Mouse (Mus musculus) heart, embryonic 11.5 days (tissue): ENCODE data around the gene Eprs. TPM values are rescaled to one million over a fixed set of nuclear protein-coding genes. Genes with fewer than 3 reads are reported as not detected.
"Not testable (repeated sequence)": the region's sequence is repeated elsewhere in the genome, so short reads cannot be mapped to it uniquely, and the experiment has no call there.

Experiments
- ATAC-seq: fragments of 200-750 bp; cut with Nextera tagmentation; replicated peaks from 2 replicates; pipeline ENCODE4 v1.8.0; 2017; ENCODE audit warnings: moderate library complexity; ENCODE audit not compliant: insufficient number of reproducible peaks, low FRiP score, low TSS enrichment
- H3K27ac ChIP-seq: fragments of 300-500 bp; sonication (generic); 2 replicates; pipeline ENCODE4 v1.5.1; 2014; ENCODE audit warnings: mild to moderate bottlenecking, low read depth, low read length
- H3K27me3 ChIP-seq: fragments of 300-500 bp; sonication (generic); 2 replicates; pipeline ENCODE4 v1.6.1; 2014; ENCODE audit warnings: mild to moderate bottlenecking, low read length, mixed read lengths; ENCODE audit not compliant: control insufficient read depth, insufficient read depth
- H3K36me3 ChIP-seq: fragments of 300-500 bp; sonication (generic); 2 replicates; pipeline ENCODE4 v1.6.1; 2014; ENCODE audit warnings: mild to moderate bottlenecking, low read length, moderate library complexity, mixed read lengths; ENCODE audit not compliant: control insufficient read depth, insufficient read depth
- H3K4me1 ChIP-seq: fragments of 300-500 bp; sonication (generic); 2 replicates; pipeline ENCODE4 v1.6.1; 2014; ENCODE audit warnings: low read length; ENCODE audit not compliant: control insufficient read depth, insufficient read depth
- H3K4me2 ChIP-seq: fragments of 300-500 bp; sonication (generic); 2 replicates; pipeline ENCODE4 v1.6.1; 2014; ENCODE audit warnings: mild to moderate bottlenecking, moderate library complexity
- H3K4me3 ChIP-seq: fragments of 300-500 bp; sonication (generic); 2 replicates; pipeline ENCODE4 v1.5.1; 2014; ENCODE audit warnings: low read depth, low read length
- H3K9ac ChIP-seq: fragments of 300-500 bp; sonication (generic); 2 replicates; pipeline ENCODE4 v1.6.1; 2014; ENCODE audit warnings: mild to moderate bottlenecking, low read depth, low read length, moderate library complexity
- H3K9me3 ChIP-seq: fragments of 300-500 bp; sonication (generic); replicated peaks from 2 replicates; pipeline ENCODE4 v1.6.1; 2016; ENCODE audit warnings: low read length; ENCODE audit not compliant: control insufficient read depth
- WGBS: fragments of 180-500 bp; shearing (Covaris S2); extraction: QIAGEN DNeasy Blood & Tissue Kit; methylation state at CpG from one replicate; pipeline ENCODE4 v1.1.7; 2014; ENCODE audit not compliant: insufficient replicate concordance; 5-methylcytosine and 5-hydroxymethylcytosine counted together
- polyA plus RNA-seq: library from polyadenylated mRNA; unstranded; fragments of >200 nt; fragmentation: Nextera tagmentation; extraction: Ambion mirVana; gene quantifications from 2 replicates; pipeline ENCODE4 v1.2.1, GENCODE M21; 2014

Eprs gene
- 111 and 122 TPM in 2 replicates for polyA plus RNA-seq

- H3K9me3 ChIP-seq, result no peaks in the 10 kb centered on the region
- ATAC-seq, result peak; percentile 95
- WGBS, result under 1% methylated on average over 84 of the region's 92 CpGs
Measured at GRCm38 (mm10) chr1:185362677-185363520, at the start of gene Eprs. Gene Eprs, plus strand, starts transcription at chr1:185363044.

DNA sequence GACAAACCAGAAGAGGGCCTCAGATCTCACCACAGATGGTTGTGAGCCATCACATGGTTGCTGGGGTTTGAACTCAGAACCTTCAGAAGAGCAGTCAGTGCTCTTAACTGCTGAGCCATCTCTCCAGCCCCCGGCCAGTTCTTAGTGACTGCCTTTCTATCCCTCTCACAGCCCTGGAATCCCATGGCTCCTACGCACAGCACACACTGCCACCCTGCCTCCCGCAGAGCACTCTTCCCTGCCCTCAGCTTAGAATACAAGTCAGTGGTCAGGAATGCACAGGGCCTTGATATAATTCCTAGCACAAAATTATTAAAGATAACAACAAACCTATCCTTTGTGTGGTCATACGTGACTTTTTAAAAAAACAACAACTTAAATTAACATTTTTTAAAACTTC, 48.3 kb upstream of the Eprs start:
- Histone ChIP-seq H3K4me3 (no peak overlapping the region), H3K4me1 (peaks cover 6% of the 10 kb centered on the region), H3K9ac (no peak overlapping the region), H3K36me3 (peaks cover 16% of the 10 kb centered on the region; the same call in 1 of the 2 replicates), H3K27me3 (no peaks in the 10 kb centered on the region), H3K4me2 (no peak overlapping the region), H3K9me3 (no peaks in the 10 kb centered on the region), H3K27ac (no peak overlapping the region)
- ATAC-seq, result no peak
- WGBS, result 89% methylated on average over 4 of the region's 4 CpGs

More at GRCm38 (mm10) chr1:185362677-185363520, at the start of gene Eprs:
- H3K4me2 ChIP-seq, result peak within 1 kb of the TSS; percentile 81
- peak within 1 kb of the TSS; percentile 93 for H3K27ac ChIP-seq
- peaks cover 13% of the 10 kb centered on the region for H3K4me1 ChIP-seq
- no peaks in the 10 kb centered on the region for H3K27me3 ChIP-seq
- peak within 1 kb of the TSS; percentile 96 for H3K9ac ChIP-seq
- H3K4me3 ChIP-seq, result peak within 1 kb of the TSS; percentile 98
- H3K36me3 ChIP-seq, result no peaks in the 10 kb centered on the region; the same call in 1 of the 2 replicates

- ATAC-seq, result no peak
- no peak overlapping the region for H3K4me3 ChIP-seq
- WGBS, result 87% methylated on average over 16 of the region's 16 CpGs
- no peak overlapping the region for H3K27ac ChIP-seq
- peaks cover 25% of the 10 kb centered on the region for H3K36me3 ChIP-seq
- H3K27me3 ChIP-seq, result no peaks in the 10 kb centered on the region
- no peak overlapping the region for H3K4me2 ChIP-seq
- peaks cover 6% of the 10 kb centered on the region for H3K4me1 ChIP-seq
- no peak overlapping the region for H3K9ac ChIP-seq
- no peaks in the 10 kb centered on the region for H3K9me3 ChIP-seq
Measured at GRCm38 (mm10) chr1:185315846-185316568, 46.8 kb upstream of the Eprs start.

GRCm38 (mm10) chr1:185327754-185328345, 35.0 kb upstream of the Eprs start:
- WGBS, result 57% methylated on average over 3 of the region's 3 CpGs
- Histone ChIP-seq H3K4me3 (peak overlapping the region; percentile 86), H3K36me3 (peaks cover 17% of the 10 kb centered on the region), H3K4me2 (peak overlapping the region; percentile 65)
- not testable (repeated sequence) for H3K9ac ChIP-seq, ATAC-seq, H3K27ac ChIP-seq, H3K27me3 ChIP-seq, H3K9me3 ChIP-seq, H3K4me1 ChIP-seq

DNA sequence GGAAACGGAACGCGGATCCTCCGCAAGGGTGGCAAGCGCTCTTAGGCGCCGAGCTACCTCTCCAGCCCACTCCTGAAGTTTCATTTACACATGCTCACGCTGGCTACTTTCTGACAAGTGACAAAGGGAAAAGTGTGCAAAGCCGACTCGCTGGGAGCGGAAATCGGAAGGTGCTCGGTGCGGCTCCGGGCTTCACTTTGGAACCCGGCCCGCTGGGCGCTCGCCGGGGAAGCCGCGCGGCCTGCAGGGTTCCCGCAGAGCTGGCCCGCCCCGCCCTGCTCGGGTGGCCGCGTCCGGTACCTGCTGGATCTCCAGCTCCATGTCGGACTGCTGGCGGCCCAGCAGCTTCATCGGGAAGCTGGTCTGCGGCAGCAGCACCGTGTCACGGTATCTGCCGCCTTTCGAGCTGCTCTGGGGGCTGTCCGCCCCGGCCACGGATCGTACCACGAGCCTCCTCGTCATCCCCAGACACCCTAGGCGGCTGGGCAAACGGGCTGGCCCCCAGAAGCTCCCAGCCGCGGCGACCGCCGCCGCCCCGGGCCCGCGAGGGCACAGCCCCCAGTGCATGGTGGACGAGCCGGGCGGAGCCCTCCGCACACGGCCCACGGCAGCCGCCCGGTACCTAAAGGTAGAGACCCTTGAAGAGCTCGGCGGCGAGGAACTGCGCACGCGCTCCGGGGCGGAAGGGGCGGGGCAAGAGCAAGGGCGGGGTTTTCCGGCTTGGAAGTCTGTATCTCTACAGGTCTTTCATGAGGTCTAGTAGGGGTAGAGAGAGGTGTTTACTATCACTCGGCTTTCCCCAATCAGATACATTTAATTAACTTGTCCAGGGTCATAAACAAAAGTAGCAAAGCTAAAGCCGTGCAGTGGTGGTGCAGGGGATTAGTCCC, 33.9 kb upstream of the Eprs start, which contains the start of gene Iars2:
Gene Iars2, minus strand, starts transcription at position 676 of the 890 bp plus-strand sequence.
- peak; percentile 91 for ATAC-seq
- Histone ChIP-seq H3K9me3 (no peaks in the 10 kb centered on the region), H3K4me1 (peaks cover 10% of the 10 kb centered on the region), H3K4me3 (peak within 1 kb of the TSS; percentile 86), H3K9ac (peak within 1 kb of the TSS; percentile 88), H3K4me2 (peak within 1 kb of the TSS; percentile 65), H3K27ac (peak within 1 kb of the TSS; percentile 97), H3K36me3 (peaks cover 9% of the 10 kb centered on the region), H3K27me3 (no peaks in the 10 kb centered on the region)
- under 1% methylated on average over 76 of the region's 76 CpGs for WGBS

GRCm38 (mm10) chr1:185329851-185330250, 33.0 kb upstream of the Eprs start:
- H3K4me2 ChIP-seq, result peak overlapping the region; percentile 65
- WGBS, result 87% methylated on average over 8 of the region's 8 CpGs

GRCm38 (mm10) chr1:185331364-185331763, 31.5 kb upstream of the Eprs start:
- Histone ChIP-seq H3K27ac (no peak overlapping the region), H3K9me3 (no peaks in the 10 kb centered on the region), H3K9ac (no peak overlapping the region), H3K4me2 (peak overlapping the region; percentile 77), H3K27me3 (no peaks in the 10 kb centered on the region), H3K36me3 (0 out of 2 replicates have a peak, but pooled peaks cover 4% of the 10 kb centered on the region), H3K4me1 (peaks cover 15% of the 10 kb centered on the region), H3K4me3 (peak overlapping the region; percentile 75)
- 51% methylated on average over 5 of the region's 5 CpGs for WGBS
- no peak for ATAC-seq

More at GRCm38 (mm10) chr1:185329851-185330250, 33.0 kb upstream of the Eprs start:
- Histone ChIP-seq H3K4me1 (peaks cover 10% of the 10 kb centered on the region), H3K9ac (no peak overlapping the region), H3K36me3 (peaks cover 8% of the 10 kb centered on the region), H3K27me3 (no peaks in the 10 kb centered on the region), H3K27ac (no peak overlapping the region), H3K9me3 (no peaks in the 10 kb centered on the region), H3K4me3 (no peak overlapping the region)
- ATAC-seq, result no peak
